Mouse (Mus musculus) liver, postnatal 0 days (tissue): Measurements from ENCODE around the gene Cep295nl. TPM values are rescaled to one million over a fixed set of nuclear protein-coding genes. Genes with fewer than 3 reads are reported as not detected.

Experiments
- ATAC-seq: fragments of 200-750 bp; cut with Nextera tagmentation; 2 replicates; pipeline ENCODE4 v1.8.0; 2017; ENCODE audit warnings: mild to moderate bottlenecking, moderate library complexity
- DNase-seq: peaks from one replicate; pipeline ENCODE4 v3.0.0-alpha.2; 2016
- H3K27ac ChIP-seq: fragments of 300-500 bp; sonication (generic); 2 replicates; pipeline ENCODE4 v1.5.1; 2014; ENCODE audit warnings: antibody characterized with exemption, moderate library complexity, mild to moderate bottlenecking, low read depth
- H3K27me3 ChIP-seq: fragments of 300-500 bp; sonication (generic); 2 replicates; pipeline ENCODE4 v1.6.1; 2014; ENCODE audit warnings: low read length, control low read depth, mixed read lengths; ENCODE audit not compliant: insufficient read depth
- H3K36me3 ChIP-seq: fragments of 300-500 bp; sonication (generic); replicated peaks from 2 replicates; pipeline ENCODE4 v1.6.1; 2014; ENCODE audit warnings: mild to moderate bottlenecking, control low read depth, low read length, moderate library complexity, mixed read lengths; ENCODE audit not compliant: insufficient read depth
- H3K4me1 ChIP-seq: fragments of 300-500 bp; sonication (generic); 2 replicates; pipeline ENCODE4 v1.6.1; 2014; ENCODE audit warnings: antibody characterized with exemption, mild to moderate bottlenecking, control low read depth; ENCODE audit not compliant: insufficient read depth
- H3K4me2 ChIP-seq: fragments of 300-500 bp; sonication (generic); 2 replicates; pipeline ENCODE4 v1.6.1; 2014; ENCODE audit warnings: low read depth, mild to moderate bottlenecking, low read length, moderate library complexity, mixed read lengths
- H3K4me3 ChIP-seq: fragments of 300-500 bp; sonication (generic); 2 replicates; pipeline ENCODE4 v1.5.1; 2014; ENCODE audit warnings: low read depth, low read length
- H3K9ac ChIP-seq: fragments of 300-500 bp; sonication (generic); replicated peaks from 2 replicates; pipeline ENCODE4 v1.6.1; 2014; ENCODE audit warnings: mild to moderate bottlenecking, moderate library complexity
- H3K9me3 ChIP-seq: fragments of 300-500 bp; sonication (generic); 2 replicates; pipeline ENCODE4 v1.6.1; 2016; ENCODE audit warnings: mild to moderate bottlenecking, control low read depth, low read length, mixed read lengths
- CTCF ChIP-seq: sonication (generic); IDR thresholded peaks from 2 replicates; pipeline ENCODE4 v1.5.1; 2016; ENCODE audit warnings: antibody characterized with exemption, low read depth
- EP300 ChIP-seq: IDR thresholded peaks from 2 replicates; pipeline ENCODE4 v1.6.1; 2016; ENCODE audit warnings: antibody characterized with exemption, low read depth, mild to moderate bottlenecking
- WGBS: fragments of 180-500 bp; shearing (Covaris S2); extraction: QIAGEN DNeasy Blood & Tissue Kit; methylation state at CpG from one replicate; pipeline ENCODE4 v1.1.7; 2014; ENCODE audit not compliant: insufficient replicate concordance; 5-methylcytosine and 5-hydroxymethylcytosine counted together
- polyA plus RNA-seq: library from polyadenylated mRNA; unstranded; fragments of >200 nt; fragmentation: Nextera tagmentation; extraction: Ambion mirVana; gene quantifications from 2 replicates; pipeline ENCODE4 v1.2.1, GENCODE M21; 2015

Cep295nl gene
- polyA plus RNA-seq, 1 experiment from 2014 or later = 0.05 TPM

DNA sequence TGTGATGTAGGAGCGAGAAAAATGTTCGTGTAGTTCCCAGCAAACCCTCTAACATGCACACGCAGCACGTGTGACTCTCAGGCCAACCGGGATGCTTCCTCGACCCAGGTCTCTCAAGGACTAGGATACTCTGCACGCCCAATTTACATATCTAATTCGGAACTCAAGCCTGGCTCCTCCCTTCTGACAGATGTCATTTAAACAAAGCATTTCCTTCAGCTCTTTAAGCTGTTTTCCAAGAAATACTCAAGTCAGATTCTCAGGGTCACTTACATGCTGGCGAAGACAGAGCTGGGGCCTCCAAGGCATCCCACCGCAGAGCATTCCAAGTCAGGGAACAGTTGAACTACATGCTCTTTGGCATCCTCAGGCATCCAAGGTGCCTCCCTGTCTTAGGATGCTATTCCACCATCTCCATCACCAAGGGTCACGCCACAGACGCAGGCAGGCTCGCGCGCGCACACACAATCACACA lies 53.2 kb downstream of the Cep295nl start:
- ATAC-seq (no peak), DNase-seq (no peak)
- WGBS = 1% methylated on average over 16 of the region's 16 CpGs
- no peaks in the 10 kb centered on the region for H3K27me3 ChIP-seq
- H3K9me3 ChIP-seq = no peaks in the 10 kb centered on the region
- H3K27ac ChIP-seq = peak overlapping the region; percentile 89
- H3K9ac ChIP-seq = peak overlapping the region; percentile 85
- peak overlapping the region; percentile 98 for H3K4me2 ChIP-seq
- peak overlapping the region; percentile 74 for H3K4me3 ChIP-seq
- no peak for TF ChIP-seq CTCF
- TF ChIP-seq EP300 = no peak
- H3K4me1 ChIP-seq = peaks cover 18% of the 10 kb centered on the region
- H3K36me3 ChIP-seq = peaks cover 24% of the 10 kb centered on the region

- ATAC-seq (no peak), DNase-seq (no peak)
- Histone ChIP-seq H3K36me3 (peaks cover 39% of the 10 kb centered on the region), H3K27ac (no peak overlapping the region), H3K4me2 (no peak overlapping the region), H3K4me1 (peaks cover 18% of the 10 kb centered on the region), H3K4me3 (no peak overlapping the region), H3K9ac (no peak overlapping the region), H3K9me3 (no peaks in the 10 kb centered on the region), H3K27me3 (no peaks in the 10 kb centered on the region)
- no peak for TF ChIP-seq CTCF
- no peak for TF ChIP-seq EP300
- WGBS = 86% methylated on average over 9 of the region's 9 CpGs
These were observed 54.7 kb downstream of the Cep295nl start for GRCm38 (mm10) chr11:118287573-118287972.

DNA sequence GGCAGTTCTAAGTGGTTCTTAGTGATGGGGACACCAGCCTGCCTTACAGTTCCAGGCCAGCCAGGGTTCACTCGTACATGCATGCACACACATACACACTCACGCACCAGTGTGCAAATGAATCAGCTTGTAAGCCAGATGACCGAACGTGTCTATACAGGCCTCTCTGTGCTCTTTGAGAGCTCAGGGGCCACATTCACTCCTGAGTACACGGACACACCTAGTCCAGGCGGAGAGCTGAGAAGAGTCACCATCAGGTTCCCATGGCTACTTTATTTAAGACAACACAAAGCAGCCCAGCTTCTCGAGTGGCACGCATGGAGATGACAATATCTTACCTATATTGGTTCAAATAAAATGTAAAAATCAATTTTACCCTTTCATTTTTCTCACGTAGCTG lies 55.9 kb downstream of the Cep295nl start:
- peaks cover 46% of the 10 kb centered on the region for H3K36me3 ChIP-seq

GRCm38 (mm10) chr11:118285791-118286190 lies 56.5 kb downstream of the Cep295nl start:
- peaks cover 46% of the 10 kb centered on the region for H3K36me3 ChIP-seq
- no peak overlapping the region for H3K9ac ChIP-seq
- TF ChIP-seq EP300 (no peak), CTCF (no peak)
- peaks cover 18% of the 10 kb centered on the region for H3K4me1 ChIP-seq
- H3K9me3 ChIP-seq = no peaks in the 10 kb centered on the region
- H3K27ac ChIP-seq = no peak overlapping the region
- no peaks in the 10 kb centered on the region for H3K27me3 ChIP-seq
- H3K4me2 ChIP-seq = no peak overlapping the region
- 85% methylated on average over 13 of the region's 13 CpGs for WGBS
- DNase-seq = no peak
- H3K4me3 ChIP-seq = no peak overlapping the region
- ATAC-seq = no peak

More for the DNA sequence above, 55.9 kb downstream of the Cep295nl start:
- Histone ChIP-seq H3K9me3 (no peaks in the 10 kb centered on the region), H3K27me3 (no peaks in the 10 kb centered on the region), H3K27ac (no peak overlapping the region), H3K4me3 (no peak overlapping the region), H3K4me2 (no peak overlapping the region), H3K9ac (no peak overlapping the region), H3K4me1 (peaks cover 18% of the 10 kb centered on the region)
- WGBS = 84% methylated on average over 9 of the region's 9 CpGs
- DNase-seq (no peak), ATAC-seq (no peak)
- no peak for TF ChIP-seq EP300
- TF ChIP-seq CTCF = no peak

Other genes starting within 250 kb of the Cep295nl start
- gene Dnah17, start 211.9 kb downstream of the Cep295nl start, polyA plus RNA-seq = 0.06 and 0.11 TPM in 2 replicates
- gene Cyth1, start 93.9 kb downstream of the Cep295nl start, polyA plus RNA-seq = 7.0 and 7.9 TPM in 2 replicates
- gene Usp36, start 52.3 kb downstream of the Cep295nl start, polyA plus RNA-seq = 3.2 and 3.8 TPM in 2 replicates
- 8.4 TPM in 2 replicates for gene Timp2, start 13.2 kb upstream of the Cep295nl start, polyA plus RNA-seq
- 68.3 and 74.1 TPM in 2 replicates for gene Lgals3bp, start 59.6 kb upstream of the Cep295nl start, polyA plus RNA-seq
- gene Cant1, start 76.6 kb upstream of the Cep295nl start, polyA plus RNA-seq = 7.5 and 7.8 TPM in 2 replicates
- 5.8 and 5.9 TPM in 2 replicates for gene C1qtnf1, start 85.7 kb upstream of the Cep295nl start, polyA plus RNA-seq
- 4.9 and 5.6 TPM in 2 replicates for gene Engase, start 134.3 kb upstream of the Cep295nl start, polyA plus RNA-seq